Mouse (Mus musculus) neutrophil, adult 5-6 weeks (primary cell): ENCODE results near the gene Enox1. TPM values are rescaled to one million over a fixed set of nuclear protein-coding genes. Genes with fewer than 3 reads are reported as not detected.

ENCODE experiments used
- ATAC-seq: fragments of 151-379, 151-347 bp; 2 replicates; pipeline ENCODE4 v1.8.0; 2017; ENCODE audit warnings: mild to moderate bottlenecking, moderate TSS enrichment; ENCODE audit not compliant: insufficient number of reproducible peaks, poor library complexity, low FRiP score, severe bottlenecking; ENCODE audit errors: extremely low read depth
- total RNA-seq: library from RNA; stranded (forward); fragments of 200-1000 nt; gene quantifications from 2 replicates; pipeline ENCODE4 v1.2.3, GENCODE M21; 2017

Gene Enox1
- total RNA-seq, 1 experiment from 2014 or later: not detected

GRCm38 (mm10) chr14:77329791-77330190 lies 173.2 kb downstream of the Enox1 start:
- ATAC-seq: no peak

- no peak for ATAC-seq
Measured at GRCm38 (mm10) chr14:77343662-77344340, 187.2 kb downstream of the Enox1 start.

GRCm38 (mm10) chr14:77346296-77346695 lies 189.7 kb downstream of the Enox1 start:
- no peak for ATAC-seq

GRCm38 (mm10) chr14:77351803-77352352 lies 195.3 kb downstream of the Enox1 start:
- no peak for ATAC-seq

GRCm38 (mm10) chr14:77362662-77363061 lies 206.1 kb downstream of the Enox1 start:
- no peak for ATAC-seq

GRCm38 (mm10) chr14:77368411-77368810 lies 211.8 kb downstream of the Enox1 start:
- no peak for ATAC-seq

GRCm38 (mm10) chr14:77369070-77369469 lies 212.5 kb downstream of the Enox1 start:
- ATAC-seq: no peak

GRCm38 (mm10) chr14:77370521-77370920 lies 214.0 kb downstream of the Enox1 start:
- no peak for ATAC-seq

- ATAC-seq: no peak
Measured at GRCm38 (mm10) chr14:77371977-77372376, 215.4 kb downstream of the Enox1 start.

- no peak for ATAC-seq
Measured at GRCm38 (mm10) chr14:77373119-77373518, 216.6 kb downstream of the Enox1 start.

- ATAC-seq: no peak
Measured at GRCm38 (mm10) chr14:77375054-77375453, 218.5 kb downstream of the Enox1 start.

GRCm38 (mm10) chr14:77375618-77376017 lies 219.1 kb downstream of the Enox1 start:
- ATAC-seq: no peak

GRCm38 (mm10) chr14:77376731-77377130 lies 220.2 kb downstream of the Enox1 start:
- ATAC-seq: no peak

- no peak for ATAC-seq
Measured at GRCm38 (mm10) chr14:77377439-77377838, 220.9 kb downstream of the Enox1 start.

GRCm38 (mm10) chr14:77377873-77378272 lies 221.3 kb downstream of the Enox1 start:
- no peak for ATAC-seq

GRCm38 (mm10) chr14:77381532-77381931 lies 225.0 kb downstream of the Enox1 start:
- ATAC-seq: no peak

- ATAC-seq: no peak
Measured at GRCm38 (mm10) chr14:77385621-77386020, 229.1 kb downstream of the Enox1 start.

- ATAC-seq: no peak
Measured at GRCm38 (mm10) chr14:77387877-77388276, 231.3 kb downstream of the Enox1 start.

- ATAC-seq: no peak
Measured at GRCm38 (mm10) chr14:77389276-77389675, 232.7 kb downstream of the Enox1 start.

GRCm38 (mm10) chr14:77392476-77392875 lies 235.9 kb downstream of the Enox1 start:
- ATAC-seq: no peak
